Mouse (Mus musculus): Measurements from ENCODE around the gene Asap2. TPM values are rescaled to one million over a fixed set of nuclear protein-coding genes. Genes with fewer than 3 reads are reported as not detected.
A peak's percentile ranks its signal among the peaks of the same experiment; 100 is the strongest.

Gene Asap2
- total RNA-seq, 2 experiments from 2014 or later = 37.6 to 40.3 TPM

- intact Hi-C loops (cut with DNase I) = no loop called here
- no peak for DNase-seq (ENCODE audit: extremely low spot score in 1 of 2, low spot score in 2 of 2)
Measured at GRCm38 (mm10) chr12:21128930-21129869, 138.9 kb downstream of the Asap2 start.

- intact Hi-C loops (cut with DNase I) = no loop called here
- DNase-seq (ENCODE audit: extremely low spot score in 1 of 2, low spot score in 2 of 2) = no peak
Measured at GRCm38 (mm10) chr12:21130274-21130823, 140.1 kb downstream of the Asap2 start.

- DNase-seq (ENCODE audit: extremely low spot score in 1 of 2, low spot score in 2 of 2) = no peak
- intact Hi-C loops (cut with DNase I) = no loop called here
Measured at GRCm38 (mm10) chr12:21132537-21132936, 142.3 kb downstream of the Asap2 start.

GRCm38 (mm10) chr12:21133031-21133430, 142.8 kb downstream of the Asap2 start:
- intact Hi-C loops (cut with DNase I) = no loop called here
- DNase-seq (ENCODE audit: extremely low spot score in 1 of 2, low spot score in 2 of 2) = no peak

GRCm38 (mm10) chr12:21133972-21134859, 144.0 kb downstream of the Asap2 start:
- intact Hi-C loops (cut with DNase I) = no loop called here

GRCm38 (mm10) chr12:21135651-21136461, 145.6 kb downstream of the Asap2 start:
- intact Hi-C loops (cut with DNase I) = no loop called here
- no peak for DNase-seq (ENCODE audit: extremely low spot score in 1 of 2, low spot score in 2 of 2)

More at GRCm38 (mm10) chr12:21133972-21134859, 144.0 kb downstream of the Asap2 start:
- no peak for DNase-seq (ENCODE audit: extremely low spot score in 1 of 2, low spot score in 2 of 2)

GRCm38 (mm10) chr12:21136462-21136751, 146.1 kb downstream of the Asap2 start:
- intact Hi-C loops (cut with DNase I) = no loop called here
- peak in 1 of 2 experiments; percentile 72 for DNase-seq (ENCODE audit: extremely low spot score in 1 of 2, low spot score in 2 of 2)

- intact Hi-C loops (cut with DNase I) = no loop called here
Measured at GRCm38 (mm10) chr12:21139560-21139959, 149.3 kb downstream of the Asap2 start.

GRCm38 (mm10) chr12:21140153-21140552, 149.9 kb downstream of the Asap2 start:
- intact Hi-C loops (cut with DNase I) = no loop called here
- peak in 1 of 2 experiments; percentile 73 for DNase-seq (ENCODE audit: extremely low spot score in 1 of 2, low spot score in 2 of 2)

More at GRCm38 (mm10) chr12:21139560-21139959, 149.3 kb downstream of the Asap2 start:
- peak in 1 of 2 experiments; percentile 66 for DNase-seq (ENCODE audit: extremely low spot score in 1 of 2, low spot score in 2 of 2)

GRCm38 (mm10) chr12:21140741-21141308, 150.6 kb downstream of the Asap2 start:
- no peak for DNase-seq (ENCODE audit: extremely low spot score in 1 of 2, low spot score in 2 of 2)
- intact Hi-C loops (cut with DNase I) = no loop called here

GRCm38 (mm10) chr12:21141691-21142300, 151.5 kb downstream of the Asap2 start:
- no peak for DNase-seq (ENCODE audit: extremely low spot score in 1 of 2, low spot score in 2 of 2)
- intact Hi-C loops (cut with DNase I) = no loop called here

GRCm38 (mm10) chr12:21142489-21143254, 152.4 kb downstream of the Asap2 start:
- no peak for DNase-seq (ENCODE audit: extremely low spot score in 1 of 2, low spot score in 2 of 2)
- intact Hi-C loops (cut with DNase I) = no loop called here

GRCm38 (mm10) chr12:21144602-21145001, 154.3 kb downstream of the Asap2 start:
- intact Hi-C loops (cut with DNase I) = no loop called here

GRCm38 (mm10) chr12:21145050-21145449, 154.8 kb downstream of the Asap2 start:
- DNase-seq (ENCODE audit: extremely low spot score in 1 of 2, low spot score in 2 of 2) = no peak
- intact Hi-C loops (cut with DNase I) = no loop called here

More at GRCm38 (mm10) chr12:21144602-21145001, 154.3 kb downstream of the Asap2 start:
- DNase-seq (ENCODE audit: extremely low spot score in 1 of 2, low spot score in 2 of 2) = no peak

- intact Hi-C loops (cut with DNase I) = no loop called here
- DNase-seq (ENCODE audit: extremely low spot score in 1 of 2, low spot score in 2 of 2) = no peak
Measured at GRCm38 (mm10) chr12:21146826-21147225, 156.6 kb downstream of the Asap2 start.

GRCm38 (mm10) chr12:21153279-21153707, 163.0 kb downstream of the Asap2 start:
- DNase-seq (ENCODE audit: extremely low spot score in 1 of 2, low spot score in 2 of 2) = peak in 1 of 2 experiments; percentile 45
- intact Hi-C loops (cut with DNase I) = no loop called here

- intact Hi-C loops (cut with DNase I) = no loop called here
- DNase-seq (ENCODE audit: extremely low spot score in 1 of 2, low spot score in 2 of 2) = peak in 1 of 2 experiments; percentile 52
Measured at GRCm38 (mm10) chr12:21155062-21155461, 164.8 kb downstream of the Asap2 start.

All from left cerebral cortex, postnatal 10 days (tissue).